Mouse (Mus musculus) neural tube, embryonic 13.5 days (tissue): ENCODE measurements around the gene Jund. TPM values are rescaled to one million over a fixed set of nuclear protein-coding genes. Genes with fewer than 3 reads are reported as not detected.
A peak's percentile ranks its signal among the peaks of the same experiment; 100 is the strongest.

Experiments
- ATAC-seq: fragments of 200-750 bp; cut with Nextera tagmentation; 2 replicates; pipeline ENCODE4 v1.8.0; 2017; ENCODE audit warnings: low read depth, mild to moderate bottlenecking, moderate TSS enrichment, moderate library complexity
- H3K27ac ChIP-seq: fragments of 300-500 bp; sonication (generic); replicated peaks from 2 replicates; pipeline ENCODE4 v1.5.1; 2015; ENCODE audit warnings: moderate library complexity, mild to moderate bottlenecking, inconsistent platforms
- H3K27me3 ChIP-seq: fragments of 300-500 bp; sonication (generic); 2 replicates; pipeline ENCODE4 v1.6.1; 2015; ENCODE audit warnings: mild to moderate bottlenecking, inconsistent platforms
- H3K36me3 ChIP-seq: fragments of 300-500 bp; sonication (generic); 2 replicates; pipeline ENCODE4 v1.6.1; 2015; ENCODE audit warnings: mild to moderate bottlenecking, inconsistent platforms
- H3K4me1 ChIP-seq: fragments of 300-500 bp; sonication (generic); replicated peaks from 2 replicates; pipeline ENCODE4 v1.6.1; 2015; ENCODE audit warnings: inconsistent platforms
- H3K4me2 ChIP-seq: fragments of 300-500 bp; sonication (generic); 2 replicates; pipeline ENCODE4 v1.6.1; 2015; ENCODE audit warnings: inconsistent platforms, mild to moderate bottlenecking, moderate library complexity
- H3K4me3 ChIP-seq: fragments of 300-500 bp; sonication (generic); 2 replicates; pipeline ENCODE4 v1.5.1; 2015; ENCODE audit warnings: mild to moderate bottlenecking, inconsistent platforms
- H3K9ac ChIP-seq: fragments of 300-500 bp; sonication (generic); 2 replicates; pipeline ENCODE4 v1.6.1; 2015; ENCODE audit warnings: moderate library complexity, mild to moderate bottlenecking, inconsistent platforms
- H3K9me3 ChIP-seq: fragments of 300-500 bp; sonication (generic); 2 replicates; pipeline ENCODE4 v1.6.1; 2016; ENCODE audit warnings: inconsistent platforms
- WGBS: fragments of 180-500 bp; shearing (Covaris S2); methylation state at CpG from one replicate; pipeline ENCODE4 v1.1.7; 2015; 5-methylcytosine and 5-hydroxymethylcytosine counted together
- polyA plus RNA-seq: library from polyadenylated mRNA; unstranded; fragments of >200 nt; fragmentation: Nextera tagmentation; extraction: Ambion mirVana; gene quantifications from 2 replicates; pipeline ENCODE4 v1.2.1, GENCODE M21; 2015

Gene Jund
- polyA plus RNA-seq, 1 experiment from 2014 or later, result 108 TPM

DNA sequence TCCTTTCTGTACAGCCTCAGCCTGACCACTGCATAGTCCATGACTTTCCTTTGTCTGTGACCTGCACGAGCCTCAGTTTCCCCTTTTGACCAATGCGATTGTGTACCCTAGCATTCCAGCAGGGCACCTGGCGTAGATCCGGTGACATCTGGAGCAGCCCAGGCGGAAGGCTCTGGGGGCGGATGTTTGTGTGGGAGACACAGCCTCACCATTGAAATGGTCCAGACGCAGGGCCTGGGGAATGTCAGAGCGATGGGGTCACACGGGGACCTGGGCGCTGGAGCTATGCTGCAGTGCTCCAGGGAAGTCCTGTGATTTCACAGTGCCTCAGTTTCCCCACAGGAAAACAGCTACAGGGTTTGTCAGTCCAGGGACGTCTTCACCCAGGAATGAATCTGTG, 43.4 kb downstream of the Jund start:
- Histone ChIP-seq H3K27ac (no peak overlapping the region), H3K4me1 (peaks cover 19% of the 10 kb centered on the region), H3K4me2 (no peak overlapping the region), H3K4me3 (no peak overlapping the region), H3K9ac (no peak overlapping the region), H3K36me3 (no peaks in the 10 kb centered on the region), H3K27me3 (peaks cover 90% of the 10 kb centered on the region), H3K9me3 (no peaks in the 10 kb centered on the region)
- WGBS, result 78% methylated on average over 11 of the region's 11 CpGs
- ATAC-seq, result no peak

DNA sequence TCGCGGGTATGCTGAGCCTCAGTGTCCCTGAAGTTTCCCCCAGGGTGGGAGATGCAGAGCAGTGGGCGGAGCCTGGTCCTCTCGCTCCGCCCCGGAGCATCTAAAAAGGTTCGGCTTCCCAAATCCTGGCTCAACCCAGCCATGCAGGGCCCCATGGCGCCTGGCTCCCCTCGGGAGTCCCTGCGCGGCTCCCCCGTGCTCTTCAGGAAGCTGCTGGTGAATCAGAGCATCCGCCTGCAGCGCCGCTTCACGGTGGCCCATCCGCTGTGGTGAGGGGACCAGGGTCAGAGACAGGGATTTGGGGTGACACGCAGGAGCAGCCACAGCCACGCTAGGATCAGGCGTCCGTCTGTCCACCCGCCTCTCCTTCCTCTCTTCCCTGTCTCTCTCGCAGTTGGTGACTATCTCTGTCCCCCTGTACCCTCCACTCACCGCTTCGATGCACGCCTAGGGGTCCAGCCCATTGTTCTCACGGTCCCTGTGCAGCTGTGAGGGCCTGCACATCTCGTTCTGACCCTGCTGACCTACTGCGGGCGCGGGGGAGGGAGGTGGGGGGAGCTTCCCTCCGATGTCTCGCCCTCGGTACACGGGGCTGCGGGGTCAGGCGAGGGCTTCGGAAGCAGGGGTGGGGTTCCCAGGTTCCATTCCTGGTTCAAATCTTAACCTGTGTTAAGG, 44.4 kb downstream of the Jund start:
- peak overlapping the region; percentile 55 for H3K9ac ChIP-seq
- H3K27me3 ChIP-seq, result peaks cover 92% of the 10 kb centered on the region
- no peaks in the 10 kb centered on the region for H3K9me3 ChIP-seq
- ATAC-seq, result no peak
- H3K4me1 ChIP-seq, result peaks cover 19% of the 10 kb centered on the region
- H3K4me2 ChIP-seq, result peak overlapping the region; percentile 54
- no peaks in the 10 kb centered on the region for H3K36me3 ChIP-seq
- H3K27ac ChIP-seq, result no peak overlapping the region
- peak overlapping the region; percentile 32 for H3K4me3 ChIP-seq
- 2% methylated on average over 38 of the region's 38 CpGs for WGBS

DNA sequence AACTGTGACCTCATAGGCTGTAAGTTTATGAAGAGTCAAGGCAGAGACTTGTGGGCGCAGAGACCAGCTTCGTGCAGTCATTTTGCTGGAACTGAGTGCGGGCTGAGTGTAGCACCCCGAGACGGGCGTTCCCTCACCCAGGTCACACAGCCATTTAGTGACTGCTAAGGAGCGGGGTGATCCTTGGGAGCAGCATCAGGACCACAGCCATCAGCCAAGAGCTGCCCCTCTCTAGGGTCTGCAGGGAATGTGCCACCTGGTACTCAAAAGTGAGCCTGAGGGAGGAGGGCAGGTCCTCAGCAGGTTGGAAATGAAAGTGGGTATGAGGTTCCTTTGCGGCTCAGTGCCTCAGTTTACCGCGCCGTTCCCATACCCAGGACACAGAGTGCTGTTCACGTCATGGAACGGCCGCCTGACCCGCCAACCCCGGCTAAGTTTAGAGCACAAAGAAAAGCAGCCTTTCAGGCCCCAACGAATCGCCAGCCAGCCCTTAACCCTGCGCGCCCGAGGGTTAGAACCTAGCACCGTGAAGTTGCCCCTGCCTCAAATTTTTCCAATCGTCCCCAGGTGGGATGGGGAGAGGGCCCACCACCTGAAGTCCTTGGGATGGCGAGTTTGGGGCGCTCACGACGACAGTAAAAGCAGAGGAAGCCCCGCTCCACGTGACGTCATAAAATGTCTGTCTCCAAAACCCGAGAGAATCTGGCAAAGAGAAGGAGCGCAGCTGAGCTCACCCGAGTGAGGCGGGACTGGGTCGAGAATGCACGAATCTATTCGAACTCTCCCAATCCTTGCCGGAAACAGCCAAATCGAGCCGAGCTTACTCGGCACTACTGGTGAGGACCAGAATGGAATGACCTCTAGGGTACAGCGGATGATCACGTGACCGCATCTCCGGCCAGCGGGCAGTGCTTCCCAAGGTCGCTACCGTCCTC, 45.2 kb downstream of the Jund start:
- Histone ChIP-seq H3K27ac (no peak overlapping the region), H3K4me3 (peak overlapping the region; percentile 32), H3K4me1 (peaks cover 19% of the 10 kb centered on the region), H3K9me3 (no peaks in the 10 kb centered on the region), H3K27me3 (peaks cover 92% of the 10 kb centered on the region), H3K4me2 (peak overlapping the region; percentile 54), H3K36me3 (no peaks in the 10 kb centered on the region), H3K9ac (peak overlapping the region; percentile 58)
- peak; percentile 34; the same call in 1 of the 2 replicates for ATAC-seq
- WGBS, result 5% methylated on average over 48 of the region's 48 CpGs

DNA sequence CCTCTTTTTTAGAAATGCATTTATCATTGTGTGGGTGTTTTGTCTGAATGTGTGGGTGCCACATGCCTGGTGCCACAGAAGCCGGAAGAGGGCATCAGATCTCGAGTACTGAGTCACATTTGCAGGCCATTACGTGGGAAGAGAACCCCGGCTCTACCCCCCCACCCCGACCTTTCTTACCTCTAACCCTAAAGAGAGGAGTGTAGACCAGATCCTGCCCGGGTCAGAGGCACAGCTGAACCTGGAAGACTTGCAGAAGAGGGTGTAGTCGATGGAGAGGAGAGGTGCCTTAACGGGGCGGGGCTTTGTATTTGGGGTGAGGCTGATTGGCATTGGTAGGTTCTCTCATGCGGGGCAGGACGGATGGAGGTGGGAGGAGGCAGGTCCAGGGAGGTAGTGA, 46.1 kb downstream of the Jund start:
- Histone ChIP-seq H3K9ac (no peak overlapping the region), H3K27ac (no peak overlapping the region), H3K4me3 (no peak overlapping the region), H3K9me3 (no peaks in the 10 kb centered on the region), H3K36me3 (no peaks in the 10 kb centered on the region), H3K4me1 (peaks cover 19% of the 10 kb centered on the region), H3K4me2 (peak overlapping the region; percentile 54; the same call in 1 of the 2 replicates), H3K27me3 (peaks cover 100% of the 10 kb centered on the region)
- 51% methylated on average over 11 of the region's 11 CpGs for WGBS
- ATAC-seq, result no peak

DNA sequence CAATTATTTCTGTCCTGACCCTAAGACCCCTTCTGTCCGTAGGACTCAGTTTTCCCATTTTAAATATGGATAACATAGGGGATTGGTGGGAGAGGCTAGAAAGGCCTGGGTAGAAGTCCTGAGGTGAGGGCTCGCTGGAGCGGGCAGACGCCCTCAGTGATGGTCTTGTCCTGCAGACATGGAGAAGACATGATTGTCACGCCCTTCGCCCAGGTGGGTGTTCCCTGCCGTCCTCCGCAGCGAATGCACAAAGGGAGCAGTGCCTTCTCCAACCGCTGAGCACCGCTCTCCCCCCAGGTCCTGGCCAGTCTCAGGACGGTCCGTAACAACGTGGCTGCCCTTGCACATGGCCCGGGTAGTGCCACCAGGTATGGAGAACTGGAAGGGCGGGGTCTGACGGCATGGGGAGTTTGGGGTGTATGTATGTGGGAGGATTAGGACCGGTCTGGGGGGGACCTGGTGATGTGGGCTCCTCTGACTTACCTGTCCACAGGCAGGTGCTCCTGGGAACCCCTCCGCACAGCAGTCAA, 47.0 kb downstream of the Jund start:
- Histone ChIP-seq H3K9me3 (no peaks in the 10 kb centered on the region), H3K4me1 (peaks cover 19% of the 10 kb centered on the region), H3K9ac (no peak overlapping the region), H3K27me3 (peaks cover 94% of the 10 kb centered on the region), H3K36me3 (no peaks in the 10 kb centered on the region), H3K27ac (no peak overlapping the region), H3K4me3 (no peak overlapping the region), H3K4me2 (no peak overlapping the region)
- 55% methylated on average over 19 of the region's 19 CpGs for WGBS
- ATAC-seq, result no peak

DNA sequence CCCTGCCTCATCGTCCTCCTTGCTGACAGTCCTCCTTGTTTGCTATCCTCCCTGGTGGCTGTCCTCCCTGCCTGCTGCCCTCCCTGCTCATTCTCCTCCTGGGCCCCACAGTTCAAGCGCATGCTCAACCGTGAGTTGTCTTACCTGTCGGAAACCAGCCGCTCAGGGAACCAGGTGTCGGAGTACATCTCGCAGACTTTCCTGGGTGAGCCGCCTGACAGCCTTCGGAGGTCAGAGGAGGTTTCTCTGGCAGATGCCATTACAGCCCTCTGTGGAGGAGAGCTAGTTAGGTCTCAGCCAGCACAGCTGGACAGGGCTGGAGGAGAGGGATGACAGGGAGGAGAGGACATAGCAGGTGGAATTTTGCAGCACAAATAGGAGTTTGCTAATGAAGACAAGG, 47.9 kb downstream of the Jund start:
- WGBS, result 77% methylated on average over 9 of the region's 9 CpGs
- H3K27ac ChIP-seq, result no peak overlapping the region
- H3K9ac ChIP-seq, result no peak overlapping the region
- no peak overlapping the region for H3K4me3 ChIP-seq
- no peaks in the 10 kb centered on the region for H3K36me3 ChIP-seq
- ATAC-seq, result no peak
- H3K9me3 ChIP-seq, result no peaks in the 10 kb centered on the region
- H3K4me1 ChIP-seq, result peaks cover 19% of the 10 kb centered on the region
- peaks cover 85% of the 10 kb centered on the region for H3K27me3 ChIP-seq
- H3K4me2 ChIP-seq, result no peak overlapping the region

DNA sequence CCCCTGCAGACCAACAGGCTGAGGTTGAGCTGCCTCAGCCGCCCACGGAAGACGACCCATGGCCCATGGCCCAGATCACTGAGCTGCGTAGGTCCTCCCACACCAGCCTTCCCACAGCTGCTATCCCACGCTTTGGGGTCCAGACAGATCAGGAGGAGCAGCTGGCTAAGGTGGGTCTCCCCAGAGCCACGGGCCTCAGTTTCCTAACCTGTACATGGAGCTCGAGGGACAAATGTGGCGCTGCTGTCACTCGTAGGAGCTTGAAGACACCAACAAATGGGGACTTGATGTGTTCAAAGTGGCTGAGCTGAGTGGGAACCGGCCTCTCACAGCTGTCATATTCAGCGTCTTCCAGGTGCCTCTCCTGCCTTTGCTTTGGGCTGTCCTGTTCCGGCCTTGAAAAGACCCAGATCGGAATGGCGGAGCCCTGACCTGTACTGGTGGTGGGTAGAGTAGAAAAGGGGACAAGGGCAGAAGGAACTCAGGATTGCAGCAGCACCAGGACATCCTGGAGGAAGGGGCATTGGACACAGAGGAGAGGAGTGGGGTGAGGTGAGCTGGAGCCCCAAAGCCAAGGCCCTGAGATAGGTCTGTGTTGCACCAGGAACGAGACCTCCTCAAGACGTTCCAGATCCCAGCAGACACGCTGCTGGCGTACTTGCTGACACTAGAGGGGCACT, 48.6 kb downstream of the Jund start:
- H3K4me1 ChIP-seq, result peaks cover 19% of the 10 kb centered on the region
- no peaks in the 10 kb centered on the region for H3K36me3 ChIP-seq
- no peak overlapping the region for H3K4me3 ChIP-seq
- ATAC-seq, result no peak
- H3K4me2 ChIP-seq, result no peak overlapping the region
- peaks cover 78% of the 10 kb centered on the region for H3K27me3 ChIP-seq
- H3K27ac ChIP-seq, result no peak overlapping the region
- 85% methylated on average over 18 of the region's 18 CpGs for WGBS
- H3K9me3 ChIP-seq, result no peaks in the 10 kb centered on the region
- H3K9ac ChIP-seq, result no peak overlapping the region

DNA sequence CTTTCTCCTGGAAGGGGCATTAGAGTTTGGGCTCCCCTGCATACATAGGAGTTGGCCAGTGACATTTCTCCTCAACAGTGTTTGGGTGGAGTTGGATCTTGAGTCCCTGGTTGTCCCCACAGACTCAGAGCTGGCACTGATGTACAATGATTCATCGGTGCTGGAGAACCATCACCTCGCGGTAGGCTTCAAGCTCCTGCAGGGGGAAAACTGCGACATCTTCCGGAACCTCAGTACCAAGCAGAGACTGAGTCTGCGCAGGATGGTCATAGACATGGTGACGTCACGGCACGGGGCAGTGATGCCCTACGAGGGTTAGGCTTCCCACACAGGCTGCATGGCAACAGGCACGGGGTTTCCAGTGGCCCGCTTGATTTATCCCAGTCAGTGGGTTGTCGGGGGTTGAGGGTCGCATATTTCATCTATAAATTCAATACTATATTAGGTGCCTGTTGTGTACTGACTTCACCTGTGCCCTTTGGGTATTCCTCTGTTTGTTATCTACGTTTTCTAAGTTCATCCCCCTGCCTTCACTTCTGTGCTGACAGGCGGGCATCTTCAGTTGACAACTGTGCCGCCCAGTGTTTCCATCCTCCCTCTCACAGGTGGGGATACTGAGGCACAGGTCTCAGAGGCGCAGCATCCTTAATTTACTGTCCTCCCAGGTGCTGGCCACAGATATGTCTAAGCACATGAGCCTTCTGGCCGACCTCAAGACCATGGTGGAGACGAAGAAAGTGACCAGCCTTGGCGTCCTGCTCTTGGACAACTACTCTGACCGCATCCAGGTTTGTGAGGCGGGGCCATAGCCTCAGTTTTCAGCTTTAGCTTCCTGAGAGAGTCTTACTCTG, 49.7 kb downstream of the Jund start:
- Histone ChIP-seq H3K9me3 (no peaks in the 10 kb centered on the region), H3K4me3 (no peak overlapping the region), H3K9ac (no peak overlapping the region), H3K27me3 (peaks cover 67% of the 10 kb centered on the region), H3K27ac (no peak overlapping the region), H3K36me3 (no peaks in the 10 kb centered on the region), H3K4me2 (no peak overlapping the region), H3K4me1 (peaks cover 20% of the 10 kb centered on the region)
- ATAC-seq, result no peak
- 86% methylated on average over 23 of the region's 23 CpGs for WGBS

DNA sequence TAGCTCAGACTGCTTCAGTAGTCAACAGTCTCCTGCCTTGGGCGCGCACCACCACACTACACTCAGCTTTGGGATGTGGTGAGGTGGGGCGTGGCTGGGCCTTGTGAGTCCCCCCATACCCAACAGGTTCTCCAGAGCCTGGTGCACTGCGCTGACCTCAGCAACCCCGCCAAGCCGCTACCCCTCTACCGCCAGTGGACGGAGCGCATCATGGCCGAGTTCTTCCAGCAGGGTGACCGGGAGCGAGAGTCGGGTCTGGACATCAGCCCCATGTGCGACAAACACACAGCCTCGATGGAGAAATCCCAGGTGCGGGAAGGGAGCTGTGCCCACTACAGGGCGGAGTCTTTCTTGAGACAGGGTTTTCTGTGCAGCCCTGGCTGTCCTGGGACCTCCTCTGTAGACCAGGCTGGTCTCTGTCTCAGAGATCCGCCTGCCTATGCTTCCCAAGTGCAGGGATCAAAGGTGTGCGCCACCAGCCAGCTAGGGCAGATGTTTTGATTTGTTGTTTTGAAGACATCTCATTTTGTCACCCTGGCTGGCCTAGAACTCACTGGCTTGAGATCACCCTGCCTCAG, 50.4 kb downstream of the Jund start:
- WGBS, result 84% methylated on average over 19 of the region's 19 CpGs
- H3K4me3 ChIP-seq, result no peak overlapping the region
- H3K4me2 ChIP-seq, result no peak overlapping the region
- H3K36me3 ChIP-seq, result no peaks in the 10 kb centered on the region
- no peak overlapping the region for H3K9ac ChIP-seq
- H3K27ac ChIP-seq, result no peak overlapping the region
- no peaks in the 10 kb centered on the region for H3K9me3 ChIP-seq
- no peak for ATAC-seq
- H3K27me3 ChIP-seq, result peaks cover 60% of the 10 kb centered on the region
- peaks cover 13% of the 10 kb centered on the region for H3K4me1 ChIP-seq
